Mouse (Mus musculus) duodenum, adult 2 months (tissue): ENCODE data around the gene Rcor3. TPM values are rescaled to one million over a fixed set of nuclear protein-coding genes. Genes with fewer than 3 reads are reported as not detected.

Source experiments
- polyA plus RNA-seq: library from polyadenylated mRNA; depleted of rRNA; stranded (reverse); fragments of >200 nt; gene quantifications from 2 replicates; pipeline ENCODE4 v1.2.3, GENCODE M21; 2012; ENCODE audit warnings: low replicate concordance; rRNA removed

Gene Rcor3
- 19.9 and 23.2 TPM in 2 replicates for polyA plus RNA-seq

GRCm38 (mm10) chr1:192137926-192138910 lies at the start of gene Rcor3:
Rcor3 (minus strand) TSS chr1:192138062.

GRCm38 (mm10) chr1:192091806-192092772 lies 45.8 kb downstream of the Rcor3 start, which contains the start of gene Traf5:
Traf5 (minus strand) TSS chr1:192092559.

Other genes starting within 250 kb of the Rcor3 start
- gene Slc30a1, start 231.3 kb downstream of the Rcor3 start, polyA plus RNA-seq = 15.0 and 16.4 TPM in 2 replicates
- gene Rd3, start 160.7 kb downstream of the Rcor3 start, polyA plus RNA-seq = 0.09 and 0.18 TPM in 2 replicates
- 2.2 and 4.5 TPM in 2 replicates for gene Traf5, start 45.5 kb downstream of the Rcor3 start, polyA plus RNA-seq
- 0.11 and 0.14 TPM in 2 replicates for gene Kcnh1, start 52.7 kb upstream of the Rcor3 start, polyA plus RNA-seq